Mouse (Mus musculus) gastrocnemius, postnatal 25 days (tissue): Measurements from ENCODE around the gene Tuba1c. TPM values are rescaled to one million over a fixed set of nuclear protein-coding genes. Genes with fewer than 3 reads are reported as not detected.
"Not testable (repeated sequence)": the region's sequence is repeated elsewhere in the genome, so short reads cannot be mapped to it uniquely, and the experiment has no call there.

Experiments
- DNase-seq: peaks from one replicate; pipeline ENCODE4 v3.0.0; 2022
- microRNA-seq, 2 experiments: library from miRNA; unstranded; fragments of <30 nt; microRNA quantifications; one replicate each; pipeline ENCODE4 v1.2.0; 2021; ENCODE audit warnings: borderline replicate concordance in 2 of 2
- total RNA-seq, 2 experiments: library from RNA; stranded (reverse); gene quantifications; 1 replicate in 1 of 2; 2 replicates in 1 of 2; pipeline ENCODE4 v1.2.3; 2021

The Tuba1c gene
- total RNA-seq, 2 experiments from 2014 or later = 7.1 to 10.7 TPM

DNA sequence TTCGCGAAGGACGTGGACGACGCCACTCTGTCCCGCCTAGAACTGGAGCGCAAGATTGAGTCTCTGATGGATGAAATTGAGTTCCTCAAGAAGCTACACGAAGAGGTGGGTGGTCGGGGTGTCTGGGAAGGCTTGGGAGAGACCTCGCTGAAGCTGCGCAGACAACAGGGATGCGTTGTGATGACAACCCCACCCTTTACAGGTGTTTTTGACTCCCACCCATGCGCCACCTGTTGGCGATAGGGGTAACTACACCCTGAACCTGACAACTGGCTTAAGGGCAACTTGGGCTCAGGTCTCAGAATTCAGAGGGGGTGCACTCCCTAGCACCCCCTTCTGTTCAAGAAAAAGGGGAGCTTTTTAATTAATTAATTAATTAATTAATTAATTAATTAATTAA, 26.6 kb downstream of the Tuba1c start:
- DNase-seq = no peak

GRCm38 (mm10) chr15:99065557-99066165, 36.0 kb downstream of the Tuba1c start:
- no peak for DNase-seq

DNA sequence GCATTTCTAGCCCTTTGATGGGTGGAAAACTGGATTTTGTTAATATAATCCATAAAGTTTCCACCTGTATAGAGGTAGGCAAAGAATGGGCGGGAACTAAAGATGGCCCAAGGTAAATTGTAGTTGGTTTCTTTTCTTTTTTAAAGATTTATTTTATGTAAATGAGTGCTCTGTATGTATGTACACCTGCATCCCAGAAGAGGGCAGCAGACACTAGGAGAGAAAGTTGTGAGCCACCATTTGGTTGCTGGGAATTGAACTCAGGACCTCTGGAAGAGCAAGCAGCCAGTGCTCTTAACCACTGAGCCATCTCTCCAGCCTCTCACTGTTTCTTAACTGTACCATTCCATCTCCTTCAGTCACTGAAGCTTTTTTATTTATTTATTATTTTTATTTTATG, 42.3 kb downstream of the Tuba1c start:
- DNase-seq = no peak

- no peak for DNase-seq
Observed at GRCm38 (mm10) chr15:99074019-99074599, 44.4 kb downstream of the Tuba1c start, which contains the start of gene Troap. TSS of gene Troap (plus strand) at chr15:99074575.

GRCm38 (mm10) chr15:99074600-99075333, 45.1 kb downstream of the Tuba1c start:
- DNase-seq = peak; percentile 96

- DNase-seq = not testable (repeated sequence)
Observed at GRCm38 (mm10) chr15:99076011-99076410, 46.3 kb downstream of the Tuba1c start.

- no peak for DNase-seq
Observed at GRCm38 (mm10) chr15:99078181-99078910, 48.7 kb downstream of the Tuba1c start.

- DNase-seq = no peak
Observed at GRCm38 (mm10) chr15:99079804-99080203, 50.1 kb downstream of the Tuba1c start.

DNA sequence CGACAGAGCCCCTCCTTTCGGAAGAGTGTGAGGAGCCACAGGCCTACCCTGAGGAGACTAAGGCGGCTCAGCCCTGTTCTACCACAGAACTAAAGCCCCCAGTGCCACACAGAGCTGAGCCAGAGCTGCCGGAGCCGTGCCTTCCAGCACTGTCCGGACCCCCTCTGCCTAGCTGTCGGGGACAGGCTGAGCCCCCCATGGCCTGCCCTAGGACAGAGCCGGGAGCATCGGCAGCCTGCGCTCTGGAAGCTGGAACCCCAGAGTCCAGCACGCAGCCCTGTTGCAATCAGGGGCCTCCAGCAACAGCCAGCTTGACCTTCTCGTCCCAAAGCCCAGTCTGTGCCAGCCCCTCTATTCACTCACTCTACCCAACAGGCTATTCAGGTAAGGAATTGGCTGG, 52.6 kb downstream of the Tuba1c start:
- no peak for DNase-seq

- DNase-seq = no peak
Observed at GRCm38 (mm10) chr15:99082840-99083239, 53.1 kb downstream of the Tuba1c start.

DNA sequence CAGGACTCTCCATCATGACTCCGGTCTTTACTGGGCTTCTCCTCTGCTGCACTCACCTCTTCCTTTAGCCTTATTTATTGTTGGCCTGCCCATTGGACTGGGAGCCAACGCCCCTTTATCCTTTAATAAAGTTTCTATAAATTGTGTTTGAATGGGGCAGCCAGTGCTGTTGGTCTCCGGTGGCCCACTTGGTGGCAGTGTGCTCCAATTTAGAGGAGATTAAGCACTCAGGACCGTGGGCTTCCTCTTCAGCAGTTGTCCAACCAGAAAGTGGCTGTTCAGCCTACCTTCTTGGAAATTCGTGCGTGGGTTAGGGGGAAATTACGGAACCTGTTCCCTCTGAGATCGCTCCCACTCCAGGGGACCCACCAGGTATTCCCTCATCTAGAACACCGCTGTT, 53.6 kb downstream of the Tuba1c start:
- DNase-seq = no peak

- DNase-seq = no peak
Observed at GRCm38 (mm10) chr15:99083867-99084557, 54.3 kb downstream of the Tuba1c start.

- DNase-seq = no peak
Observed at GRCm38 (mm10) chr15:99084618-99085017, 54.9 kb downstream of the Tuba1c start.

GRCm38 (mm10) chr15:99085997-99086396, 56.3 kb downstream of the Tuba1c start:
- DNase-seq = no peak

- DNase-seq = no peak
Observed at GRCm38 (mm10) chr15:99087253-99088075, 57.8 kb downstream of the Tuba1c start, which contains the start of gene C1ql4. TSS of gene C1ql4 (minus strand) at chr15:99087817.

Small RNA genes within 50 kb of the gene (microRNA-seq; reads per million reads assigned to microRNA genes)
- 0 to 0.26 reads per million in 2 experiments for gene Mir6960

Other genes starting within 250 kb of the Tuba1c start
- gene Wnt1, start 240.0 kb upstream of the Tuba1c start, total RNA-seq = not detected
- gene Ddn, start 220.4 kb upstream of the Tuba1c start, total RNA-seq = under 1 TPM; 0.38 to 0.74 TPM
- 10 to 100 TPM; 43.6 to 43.9 TPM for gene Prkag1, start 198.4 kb upstream of the Tuba1c start, total RNA-seq
- gene Kmt2d, start 158.7 kb upstream of the Tuba1c start, total RNA-seq = 10 to 100 TPM; 36.6 to 43.5 TPM
- gene Rhebl1, start 135.4 kb upstream of the Tuba1c start, total RNA-seq = 1 to 10 TPM; 2.5 to 2.9 TPM
- 1 to 10 TPM; 1.2 to 2.3 TPM for gene Dhh, start 131.4 kb upstream of the Tuba1c start, total RNA-seq
- gene Lmbr1l, start 111.7 kb upstream of the Tuba1c start, total RNA-seq = 1 to 10 TPM; 6.1 to 6.6 TPM
- gene Tuba1b, start 95.3 kb upstream of the Tuba1c start, total RNA-seq = 10 to 100 TPM; 36.4 to 44.5 TPM
- gene Gm49450, start 76.3 kb upstream of the Tuba1c start, total RNA-seq = not detected
- gene Tuba1a, start 76.2 kb upstream of the Tuba1c start, total RNA-seq = 10 to 100 TPM; 43.5 to 52.6 TPM
- gene Prph, start 25.3 kb downstream of the Tuba1c start, total RNA-seq = 1 to 10 TPM in 1 of 2 experiments, under 1 TPM in 1; 0.75 to 1.4 TPM
- gene Troap, start 44.7 kb downstream of the Tuba1c start, total RNA-seq = under 1 TPM in 1 of 2 experiments, not detected in 1; 0.49 TPM
- not detected for gene C1ql4, start 57.9 kb downstream of the Tuba1c start, total RNA-seq
- under 1 TPM in 1 of 2 experiments, not detected in 1; 0.16 TPM for gene Dnajc22, start 63.3 kb downstream of the Tuba1c start, total RNA-seq
- gene Spats2, start 96.0 kb downstream of the Tuba1c start, total RNA-seq = 1 to 10 TPM; 4.5 to 4.6 TPM
- not detected for gene Kcnh3, start 195.0 kb downstream of the Tuba1c start, total RNA-seq
- gene Mcrs1, start 222.1 kb downstream of the Tuba1c start, total RNA-seq = 10 to 100 TPM; 20.9 to 28.7 TPM